Mouse (Mus musculus) heart, adult 2 months (tissue): ENCODE data around the gene Hamp2.

Source experiments
- CTCF ChIP-seq: fragments of 200-600 bp; IDR thresholded peaks from 2 replicates; pipeline ENCODE4 v1.8.1; 2022; ENCODE audit warnings: antibody characterized with exemption, mild to moderate bottlenecking, moderate library complexity
- POLR2A ChIP-seq: fragments of 200-500 bp; IDR thresholded peaks from 2 replicates; pipeline ENCODE4 v1.6.1; 2011; ENCODE audit warnings: mild to moderate bottlenecking, low read depth, low read length, control low read depth; ENCODE audit not compliant: insufficient read depth

GRCm38 (mm10) chr7:30972426-30973250 lies 48.2 kb upstream of the Hamp2 start:
- no peak for TF ChIP-seq CTCF
- TF ChIP-seq POLR2A, result no peak
